8 mouse cellular contexts compared by ENCODE assay signal in genomic region chr5:44284384-44284783, GRCm38 (mm10). TPM values are rescaled to one million over a fixed set of nuclear protein-coding genes. Genes with fewer than 3 reads are reported as not detected.
DNase-seq lines count a peak whose midpoint lies in the region; ATAC-seq and TF ChIP-seq lines count a peak whose summit lies in the region.

No protein-coding gene starts in this region.

- no peaks in the 10 kb centered on the region for H3K79me2 ChIP-seq in liver, adult 2 months (ENCODE audit: control insufficient read depth, insufficient read depth, low read length)

- no peak overlapping the region for H3K9ac ChIP-seq in liver, adult 2 months (ENCODE audit: low read depth, low read length)
- no peak overlapping the region for H3K9ac ChIP-seq in liver, embryonic 11.5 days (ENCODE audit: low read depth, low read length)
- no peak overlapping the region for H3K9ac ChIP-seq in stomach, postnatal 0 days (ENCODE audit: low read length)

- no peak for TF ChIP-seq EP300 in stomach, postnatal 0 days (optimal IDR thresholded peaks at IDR 0.05)

- WGBS in liver, adult 2 months: 7% methylated on average over 5 of the region's 5 CpGs
- WGBS in liver, embryonic 11.5 days: 14% methylated on average over 5 of the region's 5 CpGs
- WGBS in kidney, adult 2 months: 9% methylated on average over 5 of the region's 5 CpGs
- 9% methylated on average over 5 of the region's 5 CpGs for WGBS in limb, embryonic 10.5 days
- 12% methylated on average over 5 of the region's 5 CpGs for WGBS in stomach, postnatal 0 days

- no peak overlapping the region for H3K4me3 ChIP-seq in liver, adult 2 months (ENCODE audit: insufficient read depth, low read depth, low read length)
- no peak overlapping the region for H3K4me3 ChIP-seq in liver, embryonic 11.5 days (ENCODE audit: low read depth, low read length)
- H3K4me3 ChIP-seq in kidney, adult 2 months (ENCODE audit: insufficient read depth, low read depth, low read length): no peak overlapping the region
- H3K4me3 ChIP-seq in limb, embryonic 10.5 days: no peak overlapping the region
- H3K4me3 ChIP-seq in stomach, postnatal 0 days (ENCODE audit: low read depth, low read length): no peak overlapping the region

- peak; percentile 79 for TF ChIP-seq CTCF in liver, adult 2 months (IDR thresholded peaks at IDR 0.05; ENCODE audit: low read depth, low read length)
- TF ChIP-seq CTCF in kidney, adult 2 months (conservative IDR thresholded peaks at IDR 0.05; ENCODE audit: insufficient read depth, insufficient read length, low read depth, low read length): peak; percentile 97
- peak; percentile 99 for TF ChIP-seq CTCF in stomach, postnatal 0 days (IDR thresholded peaks at IDR 0.05; ENCODE audit: low read depth)

- no peaks in the 10 kb centered on the region for H3K36me3 ChIP-seq in liver, adult 2 months (ENCODE audit: control insufficient read depth, insufficient read depth, low read length)
- H3K36me3 ChIP-seq in liver, embryonic 11.5 days (ENCODE audit: control insufficient read depth, insufficient read depth, low read length): no peaks in the 10 kb centered on the region
- H3K36me3 ChIP-seq in kidney, adult 2 months (ENCODE audit: control insufficient read depth, insufficient read depth, low read length): no peaks in the 10 kb centered on the region
- H3K36me3 ChIP-seq in limb, embryonic 10.5 days: no peaks in the 10 kb centered on the region
- no peaks in the 10 kb centered on the region for H3K36me3 ChIP-seq in stomach, postnatal 0 days (ENCODE audit: control insufficient read depth, insufficient read depth, low read length)

- no peaks in the 10 kb centered on the region for H3K27me3 ChIP-seq in liver, adult 2 months (ENCODE audit: control insufficient read depth, insufficient read depth, low read length)
- H3K27me3 ChIP-seq in liver, embryonic 11.5 days (replicated peaks; ENCODE audit: control insufficient read depth, insufficient read depth, low read length): no peaks in the 10 kb centered on the region
- H3K27me3 ChIP-seq in kidney, adult 2 months (replicated peaks; ENCODE audit: control insufficient read depth, insufficient read depth, low read length): no peaks in the 10 kb centered on the region
- no peaks in the 10 kb centered on the region for H3K27me3 ChIP-seq in limb, embryonic 10.5 days (ENCODE audit: low read depth, poor library complexity, severe bottlenecking)
- no peaks in the 10 kb centered on the region for H3K27me3 ChIP-seq in stomach, postnatal 0 days (ENCODE audit: control insufficient read depth, insufficient read depth, low read length)

- no peak for TF ChIP-seq POLR2A in liver, adult 2 months (IDR thresholded peaks at IDR 0.05; ENCODE audit: extremely low read depth, insufficient read depth, low read length)
- no peak for TF ChIP-seq POLR2A in kidney, adult 2 months (IDR thresholded peaks at IDR 0.05; ENCODE audit: low read depth, low read length)

- peak; percentile 45 for DNase-seq in liver, adult 2 months (ENCODE audit: extremely low read depth, low read depth, low spot score)
- DNase-seq in liver, embryonic 11.5 days (ENCODE audit: low spot score): no peak
- peak; percentile 75 to 83 for DNase-seq in cerebellum, postnatal 36 days
- DNase-seq in gastrocnemius, adult 8-10 months (ENCODE audit: low spot score in 2 of 2): peak; percentile 33 to 43
- DNase-seq in kidney, adult 2 months: peak; percentile 80
- peak; percentile 87 for DNase-seq in limb, embryonic 10.5 days (ENCODE audit: low spot score)
- peak; percentile 26 to 42 for DNase-seq in natural killer cell, adult 2 months (ENCODE audit: low spot score in 2 of 2)
- DNase-seq in stomach, postnatal 0 days (ENCODE audit: low spot score): peak; percentile 84

- no peak overlapping the region for H3K27ac ChIP-seq in liver, adult 2 months (replicated peaks; ENCODE audit: insufficient read depth, low read depth, low read length)
- H3K27ac ChIP-seq in liver, embryonic 11.5 days (ENCODE audit: low read depth, low read length): no peak overlapping the region
- no peak overlapping the region for H3K27ac ChIP-seq in kidney, adult 2 months (ENCODE audit: insufficient read depth, low read depth, low read length)
- H3K27ac ChIP-seq in limb, embryonic 10.5 days: no peak overlapping the region
- no peak overlapping the region for H3K27ac ChIP-seq in stomach, postnatal 0 days (replicated peaks)

- ATAC-seq in liver, embryonic 11.5 days (replicated peaks; ENCODE audit: low FRiP score): no peak
- no peak for ATAC-seq in stomach, postnatal 0 days (ENCODE audit: low FRiP score, low TSS enrichment)

- no peak overlapping the region for H3K4me2 ChIP-seq in liver, embryonic 11.5 days
- H3K4me2 ChIP-seq in stomach, postnatal 0 days (replicated peaks; ENCODE audit: low read depth): no peak overlapping the region

- no peaks in the 10 kb centered on the region for H3K4me1 ChIP-seq in liver, adult 2 months (ENCODE audit: control insufficient read depth, insufficient read depth, low read length)
- H3K4me1 ChIP-seq in liver, embryonic 11.5 days (replicated peaks; ENCODE audit: control insufficient read depth, insufficient read depth, low read length): no peaks in the 10 kb centered on the region
- H3K4me1 ChIP-seq in kidney, adult 2 months (ENCODE audit: control insufficient read depth, insufficient read depth, low read length): no peaks in the 10 kb centered on the region
- H3K4me1 ChIP-seq in limb, embryonic 10.5 days: peaks cover 3% of the 10 kb centered on the region
- no peaks in the 10 kb centered on the region for H3K4me1 ChIP-seq in stomach, postnatal 0 days (replicated peaks; ENCODE audit: control insufficient read depth, insufficient read depth)

- no peaks in the 10 kb centered on the region for H3K9me3 ChIP-seq in liver, embryonic 11.5 days (ENCODE audit: control insufficient read depth, low read length)
- no peaks in the 10 kb centered on the region for H3K9me3 ChIP-seq in limb, embryonic 10.5 days (replicated peaks)
- no peaks in the 10 kb centered on the region for H3K9me3 ChIP-seq in stomach, postnatal 0 days (ENCODE audit: control insufficient read depth, low read length)

RNA-seq across cellular contexts. Expression of gene Tapt1, which starts 58.0 kb away (rescaled TPM):
- total RNA-seq in liver, adult 2 months (2014; rRNA removed): 63.5 and 68.6 TPM in 2 replicates
- polyA plus RNA-seq in liver, adult 2 months (2012; rRNA removed): 34.8 and 35.8 TPM in 2 replicates
- polyA plus RNA-seq in liver, embryonic 11.5 days (2014; fragmentation: Nextera tagmentation; extraction: Ambion mirVana): 49.7 and 51.0 TPM in 2 replicates
- total RNA-seq in gastrocnemius, adult 8-10 months (2022): 10 to 100 TPM; 38.3 to 45.8 (median 41.1) TPM
- polyA plus RNA-seq in kidney, adult 2 months (2012; rRNA removed): 23.6 and 29.0 TPM in 2 replicates
- polyA plus RNA-seq in limb, embryonic 10.5 days (2016; fragmentation: Nextera tagmentation; extraction: Ambion mirVana): 30.5 and 32.4 TPM in 2 replicates
- polyA plus RNA-seq in stomach, postnatal 0 days (2015; fragmentation: Nextera tagmentation; extraction: Ambion mirVana): 17.2 and 18.1 TPM in 2 replicates
